Mouse (Mus musculus): ENCODE data around the gene Fam171a1.
"Not testable (repeated sequence)": the region's sequence is repeated elsewhere in the genome, so short reads cannot be mapped to it uniquely, and the experiment has no call there.

Fam171a1 gene

DNA sequence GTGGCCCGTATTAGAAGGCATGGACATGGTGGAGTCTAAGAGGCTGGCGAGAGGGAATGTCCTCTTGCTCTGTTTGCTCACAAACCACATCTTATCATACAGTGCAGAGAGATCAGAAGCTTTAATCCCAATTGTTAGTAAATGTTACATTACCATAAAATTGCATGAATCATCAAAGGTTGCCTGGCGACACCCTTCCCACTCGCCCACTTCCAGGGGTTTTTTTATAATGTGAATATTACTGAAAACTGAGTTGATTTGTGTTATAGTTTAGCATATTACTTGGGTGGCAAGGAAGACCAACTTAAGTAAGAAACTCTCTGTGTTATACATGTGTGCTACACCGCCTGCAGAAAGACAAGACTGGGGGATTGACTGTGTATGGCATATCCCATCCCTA, 60.9 kb downstream of the Fam171a1 start:
- no peak for DNase-seq

GRCm38 (mm10) chr2:3175988-3176387, 62.0 kb downstream of the Fam171a1 start:
- DNase-seq = not testable (repeated sequence)

DNA sequence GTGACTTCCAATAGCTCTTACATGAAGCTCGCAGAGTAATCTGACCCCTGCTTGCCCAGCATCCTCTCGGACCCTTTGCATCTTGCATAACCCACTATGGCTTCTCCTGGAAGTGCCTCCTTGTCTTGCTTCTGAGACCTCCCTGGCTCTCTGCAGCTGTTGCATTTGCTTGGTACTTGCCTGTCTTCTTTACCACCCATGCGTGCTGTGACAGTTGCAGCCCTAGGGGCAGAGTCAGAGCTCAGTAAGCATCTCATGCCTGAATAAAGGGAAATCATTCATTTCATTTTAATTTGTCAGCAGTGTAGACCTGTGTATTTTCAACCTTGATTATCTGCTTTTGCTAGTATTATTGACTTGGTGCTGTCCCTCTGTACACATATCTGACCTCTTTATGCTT, 62.7 kb downstream of the Fam171a1 start:
- DNase-seq = no peak

GRCm38 (mm10) chr2:3180550-3180949, 66.5 kb downstream of the Fam171a1 start:
- no peak for DNase-seq

DNA sequence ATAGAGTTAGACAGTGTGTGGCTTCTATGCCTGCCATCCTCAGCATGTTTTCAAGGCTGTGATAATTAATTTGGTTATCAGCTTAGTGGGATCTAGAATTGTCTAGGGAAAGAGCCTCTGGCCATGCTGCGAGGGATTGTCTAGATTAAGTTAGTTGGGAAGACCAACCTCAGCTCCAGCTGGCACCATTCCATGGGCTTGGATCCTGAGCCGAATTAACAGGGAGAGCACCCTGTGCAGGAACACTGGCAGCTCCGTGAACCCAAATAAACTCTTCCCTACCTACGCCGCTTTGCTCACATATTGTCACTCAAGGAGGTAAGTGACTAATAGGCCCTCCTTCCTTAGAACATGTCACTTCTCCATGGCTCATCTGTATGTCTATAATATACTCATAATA, 69.6 kb downstream of the Fam171a1 start:
- no peak for DNase-seq

GRCm38 (mm10) chr2:3185335-3185734, 71.3 kb downstream of the Fam171a1 start:
- DNase-seq = peak; percentile 17

DNA sequence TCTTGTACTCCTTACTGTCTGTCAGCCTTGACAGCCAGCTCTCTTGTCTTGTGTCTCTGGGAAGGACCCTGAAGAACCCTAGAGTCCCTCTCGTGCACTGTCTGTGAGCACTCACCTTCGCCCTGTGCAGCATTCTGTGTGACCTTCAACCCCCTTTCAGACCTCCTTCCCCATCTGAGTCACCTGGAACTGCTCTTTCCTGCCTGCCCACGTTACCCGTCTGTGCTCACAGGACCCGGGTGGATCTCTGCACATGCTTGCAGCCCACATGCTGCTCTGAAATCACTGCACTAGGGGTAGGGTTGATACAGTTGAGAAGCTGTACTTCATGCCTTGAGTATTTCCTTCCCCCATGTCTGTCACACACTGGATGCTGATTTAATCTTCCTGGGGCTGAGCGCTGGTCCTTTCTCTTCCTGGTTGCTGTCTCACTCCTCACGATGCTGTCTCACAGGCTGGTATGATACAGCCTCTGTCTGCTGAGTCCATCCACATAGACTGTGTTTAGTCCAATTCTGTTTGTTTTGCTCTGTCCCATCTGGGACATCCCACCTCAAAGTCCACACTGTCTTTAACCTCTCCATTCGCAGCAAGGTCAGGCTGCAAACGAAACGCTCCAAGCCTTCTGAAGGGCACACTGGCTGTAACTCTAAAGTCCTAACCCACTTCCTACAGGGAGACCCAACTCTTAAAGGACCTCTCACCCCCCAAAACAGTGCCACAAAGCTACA, 74.9 kb downstream of the Fam171a1 start:
- DNase-seq = no peak

DNA sequence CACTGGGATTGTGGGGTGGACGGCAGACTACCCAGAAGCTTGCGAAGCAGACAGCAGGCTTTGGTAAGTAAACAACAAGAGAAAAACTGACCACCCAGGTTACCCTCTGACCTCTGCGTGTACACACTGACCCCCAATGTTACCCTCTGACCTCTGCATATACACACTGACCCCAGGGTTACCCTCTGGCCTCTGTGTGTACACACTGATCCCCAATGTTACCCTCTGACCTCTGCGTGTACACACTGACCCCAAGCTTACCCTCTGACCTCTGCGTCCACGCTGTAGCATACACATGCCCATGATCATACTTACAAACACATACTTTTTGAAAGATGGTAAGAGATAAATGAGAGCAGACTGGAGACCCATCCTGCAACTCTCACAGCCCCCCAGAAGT, 77.1 kb downstream of the Fam171a1 start:
- no peak for DNase-seq

DNA sequence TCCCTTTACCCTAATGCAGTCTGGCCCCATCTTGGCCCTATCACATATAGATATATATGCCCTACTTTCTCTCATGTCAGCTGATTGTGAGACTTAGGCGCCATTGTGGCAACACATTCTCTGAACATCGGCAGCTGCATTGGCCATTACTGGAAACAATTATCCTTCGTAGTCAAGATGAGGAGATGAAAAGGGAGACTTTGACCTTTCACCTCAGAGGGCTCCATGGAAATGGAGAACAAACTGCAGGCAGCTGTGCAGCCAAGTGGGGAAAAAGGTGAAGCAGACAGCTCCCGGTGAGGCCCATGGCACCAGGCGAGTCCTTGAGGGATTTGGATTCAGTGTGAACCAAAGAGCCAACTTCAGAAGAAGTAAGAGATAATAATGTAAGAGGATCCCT, 81.5 kb downstream of the Fam171a1 start:
- no peak for DNase-seq

- DNase-seq = no peak
Observed at GRCm38 (mm10) chr2:3200422-3200821, 86.4 kb downstream of the Fam171a1 start.

DNA sequence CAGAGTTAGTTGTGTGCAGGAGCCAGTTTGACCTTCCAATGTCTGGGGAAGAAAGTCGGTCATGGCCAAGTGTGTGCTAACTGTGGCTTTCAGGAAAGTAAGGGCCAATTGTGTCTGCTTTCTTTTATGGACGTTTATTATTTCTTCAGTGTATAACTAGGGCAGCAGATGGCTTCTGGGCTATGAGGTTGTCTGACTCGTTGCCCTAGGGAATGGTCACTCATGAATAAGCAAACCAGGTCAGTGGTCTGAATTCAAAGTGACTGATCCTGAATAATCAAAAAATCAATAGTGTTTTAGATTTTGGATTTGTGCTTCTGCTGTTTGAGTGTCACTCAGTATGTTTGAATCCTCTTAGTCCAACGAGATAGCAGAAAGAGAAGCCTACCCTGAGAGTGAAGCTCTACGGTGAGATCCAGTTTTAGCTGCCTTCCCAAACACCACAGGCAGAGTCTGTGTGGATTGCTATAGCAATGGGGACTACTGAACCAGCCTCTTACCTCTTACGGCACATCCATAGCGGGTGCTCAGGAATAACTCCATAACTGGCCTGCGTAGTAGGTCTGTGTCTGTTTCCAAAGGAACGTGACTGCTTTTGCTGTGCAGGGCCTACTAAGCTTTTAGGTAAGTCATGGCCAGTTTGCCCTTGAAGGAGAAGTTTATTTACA, 93.1 kb downstream of the Fam171a1 start:
- DNase-seq = no peak

GRCm38 (mm10) chr2:3215480-3215879, 101.5 kb downstream of the Fam171a1 start:
- DNase-seq = no peak

- DNase-seq = no peak
Observed at GRCm38 (mm10) chr2:3216617-3217016, 102.6 kb downstream of the Fam171a1 start.

DNA sequence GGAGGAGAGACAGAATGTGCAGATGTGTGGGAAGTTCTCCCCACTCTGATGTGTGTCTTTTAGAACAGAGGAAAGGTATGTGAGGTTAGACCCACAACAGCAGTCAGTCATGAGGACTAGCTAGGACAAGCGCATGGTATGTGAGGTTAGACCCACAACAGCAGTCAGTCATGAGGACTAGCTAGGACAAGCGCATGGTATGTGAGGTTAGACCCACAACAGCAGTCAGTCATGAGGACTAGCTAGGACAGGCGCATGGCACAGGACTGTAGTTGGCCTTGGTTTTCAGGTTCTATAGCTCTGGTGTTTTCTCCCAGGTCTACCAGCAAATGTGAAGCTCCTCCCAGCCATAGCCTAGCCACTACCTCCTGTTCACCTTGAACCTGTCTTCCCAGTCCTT, 103.6 kb downstream of the Fam171a1 start:
- not testable (repeated sequence) for DNase-seq

DNA sequence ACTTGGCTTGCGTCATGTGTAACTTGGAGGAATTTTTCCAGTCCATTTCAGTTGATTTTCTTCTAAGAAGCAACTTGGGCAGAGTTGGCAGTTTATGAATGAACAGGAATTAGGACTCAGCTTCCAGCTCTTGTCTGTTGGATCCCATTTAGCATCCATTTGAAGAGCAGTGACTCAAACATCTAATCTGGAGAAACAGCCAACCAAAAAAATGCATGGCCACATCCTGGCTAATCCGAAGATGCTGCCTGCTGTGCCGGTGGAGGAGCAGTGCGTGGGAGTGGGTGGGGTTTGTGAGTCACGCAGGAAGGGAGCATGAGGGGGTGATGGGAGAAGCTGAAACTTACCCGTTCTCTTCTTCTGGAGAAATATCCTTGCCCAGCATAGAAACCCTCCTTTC, 104.2 kb downstream of the Fam171a1 start:
- no peak for DNase-seq

DNA sequence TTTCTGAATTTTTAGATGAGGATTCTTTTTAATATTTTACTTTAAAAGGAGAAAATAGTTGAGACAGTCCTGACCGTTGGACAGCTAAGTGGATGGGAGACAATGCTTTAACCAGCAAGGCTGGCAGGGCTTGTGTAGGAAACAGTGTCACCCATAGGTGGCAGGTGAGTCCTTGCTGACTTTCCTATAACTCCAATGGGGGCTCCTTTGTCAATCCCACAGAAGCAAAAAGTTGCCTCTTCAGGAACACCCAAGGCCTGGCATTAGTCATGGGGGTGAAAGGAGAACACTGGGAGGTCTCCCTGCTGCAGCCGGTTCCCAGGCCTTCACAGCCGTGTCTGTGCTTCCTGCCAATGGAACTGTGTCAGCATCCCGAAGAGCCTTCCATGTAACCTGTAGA, 114.5 kb downstream of the Fam171a1 start:
- DNase-seq = peak; percentile 14

- peak; percentile 56 for DNase-seq
Observed at GRCm38 (mm10) chr2:3229060-3229459, 115.0 kb downstream of the Fam171a1 start.

DNA sequence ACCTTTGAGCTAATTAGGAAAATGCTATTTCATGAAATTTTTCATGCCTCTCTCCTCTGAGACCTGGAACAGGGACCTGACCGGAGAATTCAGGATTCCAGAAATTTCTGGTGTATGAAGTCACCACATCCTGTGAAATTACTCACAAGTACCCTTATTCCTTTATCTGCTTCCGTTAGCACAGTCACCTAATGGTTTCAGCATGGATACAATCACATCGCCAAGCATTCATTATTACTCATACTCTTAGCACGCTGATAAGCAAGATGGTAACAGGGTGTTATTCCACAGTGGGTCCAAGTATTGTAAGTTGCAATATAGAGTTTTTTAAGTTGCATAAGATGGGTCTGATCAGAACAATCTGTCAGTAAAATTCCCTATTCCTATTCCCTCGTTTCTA, 125.2 kb downstream of the Fam171a1 start:
- no peak for DNase-seq

GRCm38 (mm10) chr2:3244251-3244650, 130.2 kb downstream of the Fam171a1 start:
- DNase-seq = no peak

GRCm38 (mm10) chr2:3251309-3251708, 137.3 kb downstream of the Fam171a1 start:
- DNase-seq = no peak

DNA sequence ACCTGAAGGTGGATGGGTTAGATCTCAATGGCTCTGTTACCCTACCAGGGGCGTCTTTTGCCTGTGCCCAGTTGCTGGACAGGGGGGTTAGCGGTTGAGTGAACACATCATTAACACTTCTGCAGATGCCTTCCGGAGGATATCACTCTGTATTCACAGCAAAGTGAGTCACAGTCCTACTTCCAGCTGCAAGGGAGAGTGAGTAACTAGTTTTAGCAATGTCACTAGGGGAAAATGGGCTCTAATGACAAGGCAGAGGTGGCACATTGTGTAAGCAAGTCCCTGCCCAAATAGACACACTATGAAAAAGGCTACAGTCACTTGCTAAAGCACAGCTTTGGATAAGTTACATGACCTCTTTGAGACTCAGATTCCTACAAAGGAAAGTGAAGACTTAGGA, 152.4 kb downstream of the Fam171a1 start:
- DNase-seq = no peak

DNA sequence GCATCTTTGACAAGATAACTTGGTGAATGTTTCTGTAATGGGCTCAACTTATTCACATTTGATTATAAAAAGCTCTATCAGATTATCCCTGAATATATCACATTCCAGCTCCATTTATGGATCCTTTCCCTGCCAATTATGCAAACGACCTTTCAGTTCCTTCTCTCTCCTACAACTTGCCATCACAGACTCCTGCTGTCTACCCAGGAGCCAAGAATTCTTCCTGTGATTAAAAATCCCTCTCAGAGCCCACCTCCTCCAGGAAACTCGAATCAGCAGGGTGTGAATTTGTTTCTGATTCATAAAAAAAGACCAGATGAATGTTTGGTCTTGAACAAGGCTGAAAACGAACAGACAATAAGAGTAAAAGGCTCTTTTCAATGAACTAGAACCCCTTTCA, 153.9 kb downstream of the Fam171a1 start:
- DNase-seq = no peak

- no peak for DNase-seq
Observed at GRCm38 (mm10) chr2:3273349-3273748, 159.3 kb downstream of the Fam171a1 start.

GRCm38 (mm10) chr2:3276106-3276505, 162.1 kb downstream of the Fam171a1 start:
- DNase-seq = no peak

Measured in thymus, postnatal 4 days (tissue).